Mouse (Mus musculus) hindbrain, embryonic 14.5 days (tissue): ENCODE results near the gene Celf1. TPM values are rescaled to one million over a fixed set of nuclear protein-coding genes. Genes with fewer than 3 reads are reported as not detected.

Experiments used
- ATAC-seq: fragments of 200-750 bp; cut with Nextera tagmentation; 2 replicates; pipeline ENCODE4 v1.8.0; 2017; ENCODE audit warnings: moderate number of reproducible peaks, mild to moderate bottlenecking, moderate TSS enrichment, moderate library complexity; ENCODE audit not compliant: low FRiP score
- DNase-seq: peaks from one replicate; pipeline ENCODE4 v3.0.0-alpha.2; 2015; ENCODE audit warnings: low spot score
- H3K27ac ChIP-seq: fragments of 300-500 bp; sonication (generic); 2 replicates; pipeline ENCODE4 v1.5.1; 2014; ENCODE audit warnings: mild to moderate bottlenecking, moderate library complexity
- H3K27me3 ChIP-seq: fragments of 300-500 bp; sonication (generic); 2 replicates; pipeline ENCODE4 v1.6.1; 2014; ENCODE audit warnings: mild to moderate bottlenecking, low read length, mixed read lengths; ENCODE audit not compliant: control insufficient read depth, insufficient read depth
- H3K36me3 ChIP-seq: fragments of 300-500 bp; sonication (generic); replicated peaks from 2 replicates; pipeline ENCODE4 v1.6.1; 2014; ENCODE audit not compliant: control insufficient read depth, insufficient read depth
- H3K4me1 ChIP-seq: fragments of 300-500 bp; sonication (generic); replicated peaks from 2 replicates; pipeline ENCODE4 v1.6.1; 2014; ENCODE audit warnings: antibody characterized with exemption, low read length, mixed read lengths; ENCODE audit not compliant: control insufficient read depth, insufficient read depth
- H3K4me2 ChIP-seq: fragments of 300-500 bp; sonication (generic); replicated peaks from 2 replicates; pipeline ENCODE4 v1.6.1; 2014; ENCODE audit warnings: mild to moderate bottlenecking, moderate library complexity
- H3K4me3 ChIP-seq: fragments of 300-500 bp; sonication (generic); replicated peaks from 2 replicates; pipeline ENCODE4 v1.5.1; 2014; ENCODE audit warnings: mild to moderate bottlenecking, low read length
- H3K9ac ChIP-seq: fragments of 300-500 bp; sonication (generic); 2 replicates; pipeline ENCODE4 v1.6.1; 2014
- H3K9me3 ChIP-seq: fragments of 300-500 bp; sonication (generic); 2 replicates; pipeline ENCODE4 v1.6.1; 2016; ENCODE audit warnings: low read length; ENCODE audit not compliant: control insufficient read depth
- WGBS: fragments of 180-500 bp; shearing (Covaris S2); extraction: QIAGEN DNeasy Blood & Tissue Kit; methylation state at CpG from one replicate; pipeline ENCODE4 v1.1.7; 2014; 5-methylcytosine and 5-hydroxymethylcytosine counted together
- polyA plus RNA-seq: library from polyadenylated mRNA; unstranded; fragments of >200 nt; fragmentation: Nextera tagmentation; extraction: Ambion mirVana; gene quantifications from 2 replicates; pipeline ENCODE4 v1.2.1, GENCODE M21; 2014

Gene Celf1
- polyA plus RNA-seq, 1 experiment from 2014 or later: 75.2 TPM

DNA sequence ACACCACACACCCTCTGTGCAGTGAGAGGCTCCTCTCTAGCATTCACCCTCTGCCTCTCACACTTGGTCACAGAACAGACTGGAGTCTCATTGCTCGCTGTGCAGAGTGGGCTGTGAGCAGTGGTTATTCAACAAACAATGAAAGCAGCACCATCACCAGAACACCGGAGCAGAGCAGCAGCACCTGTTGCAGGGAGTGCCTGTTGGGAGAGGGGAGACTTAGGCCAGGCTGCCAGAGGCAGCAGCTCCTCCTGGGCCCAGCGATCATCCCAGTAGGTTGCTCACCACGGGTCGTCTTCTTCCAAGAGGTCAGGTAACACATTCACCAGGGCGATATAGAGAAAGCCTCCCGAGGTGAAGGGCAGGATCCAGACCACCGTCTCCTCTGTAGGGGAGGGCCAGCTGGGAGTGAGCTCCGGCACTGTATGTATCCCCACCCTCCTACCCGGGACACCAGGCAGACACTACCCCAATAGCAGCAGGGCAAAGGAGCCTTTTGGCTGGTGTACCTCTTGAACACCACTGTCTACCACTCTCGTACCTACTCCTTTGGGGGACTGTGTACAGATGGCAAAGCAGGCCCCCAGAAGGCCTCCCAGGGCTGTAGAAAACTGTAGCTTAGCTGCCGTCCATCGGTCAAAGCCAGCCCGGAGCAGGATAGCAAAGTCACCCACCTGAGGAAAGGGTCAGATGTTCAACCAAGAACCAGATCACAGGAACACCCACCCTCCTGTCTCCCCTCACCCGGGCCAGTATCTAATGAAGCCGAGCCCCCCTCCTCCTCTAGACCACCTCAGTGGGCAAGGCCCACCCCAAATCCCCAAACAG lies 122.8 kb downstream of the Celf1 start:
- DNase-seq (no peak), ATAC-seq (no peak)
- H3K9ac ChIP-seq: no peak overlapping the region
- no peaks in the 10 kb centered on the region for H3K4me1 ChIP-seq
- WGBS: 91% methylated on average over 16 of the region's 16 CpGs
- no peaks in the 10 kb centered on the region for H3K9me3 ChIP-seq
- peaks cover 85% of the 10 kb centered on the region for H3K36me3 ChIP-seq
- no peak overlapping the region for H3K4me3 ChIP-seq
- H3K4me2 ChIP-seq: no peak overlapping the region
- no peak overlapping the region for H3K27ac ChIP-seq
- no peaks in the 10 kb centered on the region for H3K27me3 ChIP-seq

DNA sequence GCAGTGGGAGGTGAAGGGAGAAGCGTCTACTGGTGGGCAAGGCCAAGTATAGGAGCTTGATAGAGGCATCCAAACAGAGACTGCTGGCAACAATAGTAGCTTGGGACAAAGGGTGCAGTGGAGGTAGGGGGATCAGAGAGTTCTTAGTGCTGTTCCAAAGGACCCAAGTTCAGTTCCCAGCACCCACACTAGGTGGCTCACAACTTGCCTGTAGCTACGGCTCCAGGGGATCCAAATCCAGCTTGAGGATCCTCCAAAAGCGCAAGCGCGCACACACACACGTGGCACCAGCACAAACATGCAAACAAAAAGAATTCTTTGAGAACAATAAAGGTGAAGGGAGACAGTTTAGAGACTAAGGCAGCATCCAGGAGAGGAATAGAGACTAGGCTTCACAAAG lies 124.0 kb downstream of the Celf1 start:
- peaks cover 12% of the 10 kb centered on the region for H3K4me1 ChIP-seq
- H3K4me2 ChIP-seq: no peak overlapping the region
- no peaks in the 10 kb centered on the region for H3K27me3 ChIP-seq
- no peak for ATAC-seq
- no peak overlapping the region for H3K27ac ChIP-seq
- peaks cover 72% of the 10 kb centered on the region for H3K36me3 ChIP-seq
- no peak for DNase-seq
- no peak overlapping the region for H3K4me3 ChIP-seq
- no peaks in the 10 kb centered on the region for H3K9me3 ChIP-seq
- WGBS: 85% methylated on average over 6 of the region's 6 CpGs
- no peak overlapping the region for H3K9ac ChIP-seq

DNA sequence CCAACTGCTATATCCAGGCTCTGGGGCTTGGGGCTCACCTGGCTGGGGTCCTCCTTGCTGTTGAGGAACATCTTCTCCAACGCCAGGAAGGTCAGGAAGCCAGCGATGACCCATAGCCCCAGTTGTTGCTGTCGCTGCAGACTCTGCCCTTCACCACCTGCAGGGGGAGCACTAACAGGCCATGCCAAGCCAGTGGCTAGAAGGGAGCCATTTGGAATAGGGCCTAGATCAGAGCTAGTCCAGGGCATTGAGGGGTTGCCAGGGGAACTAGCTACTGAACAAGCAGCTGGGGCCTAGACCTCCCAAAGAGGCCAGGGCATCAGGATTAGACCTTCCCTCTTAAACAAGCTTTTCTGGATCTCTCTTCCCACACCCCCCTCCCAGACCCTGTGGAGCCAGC lies 125.4 kb downstream of the Celf1 start:
- H3K36me3 ChIP-seq: peaks cover 59% of the 10 kb centered on the region
- no peak for ATAC-seq
- 34% methylated on average over 3 of the region's 3 CpGs for WGBS

DNA sequence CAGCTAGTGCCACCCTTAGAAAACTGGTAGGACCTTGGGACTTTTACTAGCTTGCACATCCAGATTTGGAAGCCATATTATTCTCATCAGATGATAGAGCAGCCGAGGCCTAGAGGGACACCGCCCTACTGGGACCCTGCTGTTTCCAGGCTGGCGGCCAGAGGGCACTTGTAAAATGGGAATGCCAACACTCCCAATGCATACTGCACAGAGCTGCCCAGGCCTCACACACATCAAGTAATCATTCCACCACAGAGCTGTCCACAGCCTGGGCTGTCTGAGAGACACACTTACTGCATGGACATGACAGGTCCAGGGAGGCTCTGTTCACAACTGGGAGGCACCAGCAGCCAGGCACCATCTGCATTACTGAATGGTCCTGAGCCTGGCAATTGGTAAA lies 126.3 kb downstream of the Celf1 start:
- 83% methylated on average over 3 of the region's 3 CpGs for WGBS
- no peaks in the 10 kb centered on the region for H3K9me3 ChIP-seq
- H3K27me3 ChIP-seq: no peaks in the 10 kb centered on the region
- no peak overlapping the region for H3K4me2 ChIP-seq
- no peak for DNase-seq
- H3K4me3 ChIP-seq: no peak overlapping the region
- ATAC-seq: no peak
- no peak overlapping the region for H3K9ac ChIP-seq
- H3K27ac ChIP-seq: no peak overlapping the region
- peaks cover 24% of the 10 kb centered on the region for H3K4me1 ChIP-seq
- peaks cover 51% of the 10 kb centered on the region for H3K36me3 ChIP-seq

More for the DNA sequence above, 125.4 kb downstream of the Celf1 start:
- Histone ChIP-seq H3K4me2 (no peak overlapping the region), H3K4me3 (no peak overlapping the region), H3K4me1 (peaks cover 15% of the 10 kb centered on the region), H3K27me3 (no peaks in the 10 kb centered on the region), H3K9ac (no peak overlapping the region), H3K9me3 (no peaks in the 10 kb centered on the region), H3K27ac (no peak overlapping the region)
- DNase-seq: no peak

DNA sequence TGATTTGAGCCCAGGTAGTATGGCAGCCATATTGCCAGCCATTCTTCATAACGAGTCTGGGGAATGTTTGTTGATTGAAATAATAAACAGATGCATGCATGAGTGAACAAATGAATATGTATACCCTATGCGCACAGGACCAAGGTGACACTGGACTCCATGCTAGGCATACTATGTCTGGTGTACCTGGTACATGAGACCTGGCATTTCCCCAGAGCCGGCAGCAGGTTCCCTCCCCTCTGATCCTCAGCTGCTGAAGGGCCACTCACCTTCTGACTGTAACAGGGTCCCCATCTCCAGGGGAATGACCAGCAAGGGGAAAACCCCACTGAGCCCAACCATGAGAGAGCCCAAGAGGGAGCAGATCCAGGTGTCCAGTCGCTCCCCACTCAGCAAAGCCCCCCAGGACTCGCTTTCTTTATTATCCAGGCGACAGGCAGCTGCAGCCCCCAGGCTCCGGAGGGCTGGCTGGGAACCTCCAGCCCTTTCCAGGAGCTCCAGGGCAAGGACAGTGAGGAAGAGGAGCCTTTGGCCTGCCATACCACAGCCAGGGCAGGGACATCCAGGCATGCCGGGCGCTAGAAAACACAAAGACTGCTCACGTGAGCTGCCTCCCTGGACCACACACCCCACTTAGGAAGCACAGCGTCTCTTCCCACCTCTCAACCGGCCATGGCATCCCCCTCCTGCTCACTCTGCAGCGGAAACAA lies 128.1 kb downstream of the Celf1 start:
- WGBS: 57% methylated on average over 13 of the region's 13 CpGs
- ATAC-seq (no peak), DNase-seq (no peak)
- Histone ChIP-seq H3K4me3 (peak overlapping the region; percentile 55), H3K36me3 (peaks cover 32% of the 10 kb centered on the region), H3K4me2 (peak overlapping the region; percentile 72), H3K27me3 (no peaks in the 10 kb centered on the region), H3K9me3 (no peaks in the 10 kb centered on the region), H3K9ac (peak overlapping the region; percentile 68), H3K27ac (no peak overlapping the region), H3K4me1 (peaks cover 25% of the 10 kb centered on the region)

DNA sequence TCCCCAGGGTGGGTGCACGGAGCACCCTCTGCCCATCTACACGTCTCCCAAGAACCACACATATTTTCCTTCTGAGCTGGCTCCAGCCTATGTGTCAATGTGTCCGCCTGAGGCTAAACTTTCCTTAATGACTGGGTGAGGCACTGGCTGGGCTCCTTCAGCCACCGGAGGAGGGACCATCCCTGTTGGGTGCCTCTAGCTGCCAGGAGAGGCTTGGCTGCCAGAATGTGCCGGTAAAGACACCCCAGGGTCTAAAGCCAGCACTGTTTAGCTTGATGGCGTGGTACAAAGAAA lies 128.6 kb downstream of the Celf1 start:
- Histone ChIP-seq H3K27me3 (no peaks in the 10 kb centered on the region), H3K4me2 (peak overlapping the region; percentile 72), H3K36me3 (peaks cover 27% of the 10 kb centered on the region), H3K4me1 (peaks cover 25% of the 10 kb centered on the region), H3K9ac (peak overlapping the region; percentile 68), H3K4me3 (peak overlapping the region; percentile 55), H3K9me3 (no peaks in the 10 kb centered on the region), H3K27ac (no peak overlapping the region)
- ATAC-seq (no peak), DNase-seq (no peak)
- 48% methylated on average over 6 of the region's 6 CpGs for WGBS

Other genes starting within 250 kb of the Celf1 start
- 87.3 and 90.7 TPM in 2 replicates for gene Fnbp4, start 195.0 kb upstream of the Celf1 start, polyA plus RNA-seq
- gene Agbl2, start 157.7 kb upstream of the Celf1 start, polyA plus RNA-seq: 0.67 and 1.7 TPM in 2 replicates
- 270 and 276 TPM in 2 replicates for gene Mtch2, start 93.2 kb upstream of the Celf1 start, polyA plus RNA-seq
- 182 and 189 TPM in 2 replicates for gene C1qtnf4, start 54.5 kb upstream of the Celf1 start, polyA plus RNA-seq
- 44.2 and 45.5 TPM in 2 replicates for gene Kbtbd4, start 35.6 kb upstream of the Celf1 start, polyA plus RNA-seq
- gene Ndufs3, start 35.6 kb upstream of the Celf1 start, polyA plus RNA-seq: 216 and 227 TPM in 2 replicates
- 0.97 and 1.1 TPM in 2 replicates for gene Rapsn, start 95.2 kb downstream of the Celf1 start, polyA plus RNA-seq
- gene Psmc3, start 113.6 kb downstream of the Celf1 start, polyA plus RNA-seq: 237 and 243 TPM in 2 replicates
- gene Slc39a13, start 130.0 kb downstream of the Celf1 start, polyA plus RNA-seq: 27.4 and 27.6 TPM in 2 replicates
- 4.1 and 4.3 TPM in 2 replicates for gene Spi1, start 142.0 kb downstream of the Celf1 start, polyA plus RNA-seq
- not detected in 2 replicates for gene Mybpc3, start 177.8 kb downstream of the Celf1 start, polyA plus RNA-seq
- gene Madd, start 243.5 kb downstream of the Celf1 start, polyA plus RNA-seq: 51.6 and 58.4 TPM in 2 replicates